Mouse (Mus musculus) retina, postnatal 7 days (tissue): Measurements from ENCODE around the gene Vps36.

Experiments
- DNase-seq: peaks from one replicate; pipeline ENCODE4 v3.0.0-alpha.2; 2012; ENCODE audit warnings: low read depth, low spot score

Gene Vps36

GRCm38 (mm10) chr8:22209012-22209411, 16.4 kb downstream of the Vps36 start:
- no peak for DNase-seq

DNA sequence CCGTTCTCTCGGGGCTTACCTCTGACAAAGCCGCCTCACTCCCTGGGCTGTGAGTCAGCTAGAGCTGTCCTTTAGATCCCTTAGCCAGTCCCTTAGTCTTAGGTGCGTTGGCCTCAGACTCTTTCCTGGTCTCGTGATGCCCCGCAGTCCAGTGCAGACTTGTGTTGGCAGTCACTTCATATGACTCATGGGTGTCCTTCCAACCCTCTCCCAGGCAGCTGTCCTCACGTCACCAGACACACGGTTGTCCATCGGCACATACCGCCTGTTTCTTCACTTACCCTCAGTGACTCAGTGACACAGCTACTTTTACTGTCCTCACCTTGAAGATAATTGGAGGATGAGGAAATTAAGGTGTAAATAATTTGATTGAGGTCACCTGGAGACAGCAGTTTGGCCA, 22.2 kb downstream of the Vps36 start:
- DNase-seq, result no peak

- DNase-seq, result no peak
These were observed 33.8 kb downstream of the Vps36 start for GRCm38 (mm10) chr8:22226361-22226760.

- DNase-seq, result peak; percentile 9
These were observed 34.7 kb downstream of the Vps36 start, which contains the start of gene Thsd1 for GRCm38 (mm10) chr8:22227061-22227877. Gene Thsd1 (plus strand): TSS chr8:22227313.

GRCm38 (mm10) chr8:22228621-22229020, 36.0 kb downstream of the Vps36 start:
- DNase-seq, result no peak

GRCm38 (mm10) chr8:22242986-22243385, 50.4 kb downstream of the Vps36 start:
- DNase-seq, result no peak

GRCm38 (mm10) chr8:22245663-22246062, 53.1 kb downstream of the Vps36 start:
- no peak for DNase-seq

- DNase-seq, result no peak
These were observed 55.3 kb downstream of the Vps36 start for GRCm38 (mm10) chr8:22247956-22248355.

GRCm38 (mm10) chr8:22249080-22249479, 56.5 kb downstream of the Vps36 start:
- DNase-seq, result no peak

DNA sequence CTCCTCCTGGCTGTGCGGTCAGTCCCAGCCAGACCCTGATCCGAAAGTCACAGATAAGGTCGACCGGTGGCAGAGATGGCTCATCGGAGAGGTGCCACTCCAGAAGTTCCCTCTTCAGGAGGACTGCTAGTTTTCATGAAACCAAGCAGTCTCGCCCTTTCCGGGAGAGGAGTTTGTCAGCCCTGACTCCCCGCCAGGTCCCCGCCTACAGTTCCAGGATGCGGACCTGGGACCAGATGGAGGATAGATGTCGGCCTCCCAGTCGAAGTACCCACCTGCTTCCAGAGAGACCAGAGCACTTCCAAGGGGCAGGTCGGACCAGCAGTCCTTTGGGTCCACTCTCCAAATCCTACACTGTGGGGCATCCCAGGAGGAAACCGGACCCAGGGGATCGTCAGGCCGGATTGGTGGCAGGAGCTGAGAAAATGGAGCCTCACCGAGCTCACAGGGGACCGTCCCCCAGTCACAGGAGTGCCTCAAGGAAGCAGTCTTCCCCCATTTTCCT, 66.4 kb downstream of the Vps36 start:
- no peak for DNase-seq

DNA sequence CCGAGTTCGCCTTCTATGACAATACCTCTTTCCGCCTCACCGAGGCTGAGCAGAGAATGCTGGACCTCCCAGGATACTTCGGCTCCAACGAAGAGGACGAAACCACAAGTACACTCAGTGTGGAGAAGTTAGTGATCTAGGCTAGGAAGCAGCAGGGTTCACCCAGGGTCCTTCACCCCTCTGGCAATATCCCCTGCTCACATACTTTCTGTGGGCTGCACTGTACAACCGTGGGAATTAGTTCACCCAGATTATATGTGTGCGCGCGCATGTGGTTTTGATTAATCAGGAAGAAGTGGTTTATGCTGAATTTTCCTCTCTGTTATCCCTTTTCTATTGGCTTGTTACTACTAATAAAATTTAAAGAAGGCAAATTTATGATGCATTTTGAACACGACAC, 66.9 kb downstream of the Vps36 start:
- no peak for DNase-seq

- DNase-seq, result no peak
These were observed 67.6 kb downstream of the Vps36 start for GRCm38 (mm10) chr8:22260091-22260722.

DNA sequence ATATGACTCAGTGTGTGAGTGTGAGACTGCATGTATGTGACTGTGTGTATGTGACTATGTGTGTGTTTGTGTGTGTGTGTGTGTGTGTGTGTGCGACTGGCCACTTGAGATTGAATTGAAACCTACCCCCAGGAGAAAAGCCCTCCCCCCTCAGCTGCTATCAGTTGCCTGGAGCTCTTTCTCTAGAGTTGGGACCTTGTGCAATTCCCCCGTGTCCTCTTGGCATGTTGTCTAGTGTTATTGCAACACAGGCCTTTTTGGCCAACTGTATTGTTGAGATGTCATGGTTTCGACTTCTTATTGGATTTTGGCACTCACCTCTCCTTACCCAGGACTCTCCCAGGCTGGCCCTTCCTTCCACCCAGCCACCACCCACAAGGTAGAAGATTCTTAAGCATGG, 69.7 kb downstream of the Vps36 start:
- no peak for DNase-seq

- no peak for DNase-seq
These were observed 71.7 kb downstream of the Vps36 start for GRCm38 (mm10) chr8:22264292-22264691.

GRCm38 (mm10) chr8:22264787-22265186, 72.2 kb downstream of the Vps36 start:
- no peak for DNase-seq

- no peak for DNase-seq
These were observed 72.6 kb downstream of the Vps36 start for GRCm38 (mm10) chr8:22265194-22265593.

DNA sequence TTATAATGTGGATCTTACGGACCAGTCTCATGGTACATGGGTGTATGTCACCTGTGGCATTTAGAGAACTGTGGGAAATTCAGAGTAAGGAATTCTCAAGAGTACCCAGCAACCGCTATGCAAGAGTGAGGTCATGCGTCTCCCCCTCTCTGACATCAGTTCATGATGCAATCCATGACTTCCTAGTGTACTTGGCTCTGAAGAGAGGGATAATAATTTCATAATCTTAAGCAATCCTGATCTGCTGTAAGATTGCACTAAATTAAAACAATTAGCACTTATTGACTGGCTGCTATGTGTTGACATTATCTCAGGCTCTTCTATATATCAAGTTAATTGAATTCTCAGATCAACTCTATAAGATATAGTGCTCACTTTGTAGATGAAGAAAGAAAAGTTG, 74.2 kb downstream of the Vps36 start:
- no peak for DNase-seq
